In the genomic region with DNA sequence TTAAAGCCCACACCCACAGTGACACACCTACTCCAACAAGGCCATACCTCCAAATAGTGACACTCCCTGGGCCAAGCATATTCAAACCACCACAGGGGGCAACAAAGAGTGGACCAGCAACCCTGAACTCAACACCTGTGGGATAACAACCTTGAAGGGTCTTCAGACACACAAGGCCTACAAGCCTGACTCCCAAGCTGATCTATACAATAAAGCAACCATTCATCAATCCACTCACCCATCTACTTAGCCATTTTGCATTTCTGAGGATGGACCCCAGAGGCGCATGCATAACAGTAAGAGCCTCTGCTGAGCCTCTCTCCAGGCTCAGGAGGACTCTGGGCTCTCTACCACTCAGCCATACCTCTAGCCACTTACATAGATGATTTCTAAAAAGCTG, we compare ENCODE assay signal across 16 mouse cellular contexts.
"Had no signal": no experiment of that assay in that cellular context is flagged by ENCODE, and none has a peak within 500 bp of the region (broad histone marks: within the 10 kb centered on the region; RNA-seq: fewer than 3 reads in every experiment).

No protein-coding gene starts in this region.

- H3K36me3 ChIP-seq: neural tube, embryonic 13.5 days; neural tube, embryonic 15.5 days; stomach, embryonic 15.5 days had no signal

- H3K4me2 ChIP-seq: neural tube, embryonic 13.5 days; neural tube, embryonic 15.5 days; stomach, embryonic 15.5 days had no signal

- H3K27ac ChIP-seq: neural tube, embryonic 13.5 days; neural tube, embryonic 15.5 days; stomach, embryonic 15.5 days; stomach, postnatal 0 days had no signal

- H3K4me3 ChIP-seq: neural tube, embryonic 13.5 days; neural tube, embryonic 15.5 days; stomach, embryonic 15.5 days had no signal

- H3K27me3 ChIP-seq: neural tube, embryonic 13.5 days; neural tube, embryonic 15.5 days; stomach, embryonic 15.5 days had no signal

- DNase-seq: retina, postnatal 1 day; right cerebral cortex, adult 18-20 months; right cerebral cortex, postnatal 14 days; right cerebral cortex, postnatal 25 days; right cerebral cortex, postnatal 4 days; spleen, adult 18-20 months; thymus, adult 18-20 months; thymus, adult 2 months; thymus, postnatal 14 days; thymus, postnatal 25 days; thymus, postnatal 36 days; thymus, postnatal 4 days had no signal

- H3K9me3 ChIP-seq: neural tube, embryonic 13.5 days; neural tube, embryonic 15.5 days; stomach, embryonic 15.5 days had no signal

- H3K9ac ChIP-seq: neural tube, embryonic 13.5 days; neural tube, embryonic 15.5 days; stomach, embryonic 15.5 days had no signal
